Mouse (Mus musculus) liver, adult 2 months (tissue): Measurements from ENCODE around the gene Bcl9l.

Source experiments
- CTCF ChIP-seq: fragments of 200-500 bp; IDR thresholded peaks from 2 replicates; pipeline ENCODE4 v1.5.1; 2011; ENCODE audit warnings: low read depth, low read length, control low read depth
- POLR2A ChIP-seq: fragments of 200-500 bp; IDR thresholded peaks from 2 replicates; pipeline ENCODE4 v1.6.1; 2011; ENCODE audit warnings: low read length, control low read depth; ENCODE audit not compliant: insufficient read depth; ENCODE audit errors: extremely low read depth

DNA sequence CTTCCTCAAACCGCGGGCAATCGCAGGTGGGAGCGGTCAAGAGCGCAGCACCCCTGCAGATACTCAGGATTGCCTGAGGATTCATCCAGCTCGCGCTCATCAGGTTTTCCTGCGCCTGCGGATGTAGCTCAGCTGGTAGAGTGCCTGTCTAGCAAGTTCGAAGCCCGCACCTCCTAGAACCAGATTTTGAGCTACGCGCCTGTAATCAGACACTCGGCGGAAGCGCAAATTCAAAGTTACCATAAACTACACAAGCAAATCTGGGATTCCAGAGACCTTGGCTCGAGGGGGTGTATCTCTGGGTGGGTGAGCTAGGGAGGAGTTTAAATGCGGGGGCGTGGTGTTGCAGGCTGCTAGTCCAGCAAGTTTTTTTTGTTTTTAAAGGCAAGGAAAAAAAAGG lies 41.7 kb upstream of the Bcl9l start, which contains the start of gene Foxr1:
- no peak for TF ChIP-seq POLR2A
- no peak for TF ChIP-seq CTCF
